Mouse (Mus musculus): ENCODE measurements at regions not wholly inside any gene's neighbourhood (a gene's known extent, or its start where the extent isn't known, plus 50 kb on each side); places are given as distances from the start of the nearest gene placed in this dataset.

GRCm38 (mm10) chr8:115478406-115479060 lies 229.1 kb downstream of the Maf start:
- no peaks in the 10 kb centered on the region for H3K36me3 ChIP-seq (ENCODE audit: control insufficient read depth, insufficient read depth, low read length)
- WGBS: 72% methylated on average over 11 of the region's 11 CpGs
- no peaks in the 10 kb centered on the region for H3K9me3 ChIP-seq (ENCODE audit: control insufficient read depth, low read length)
- ATAC-seq (ENCODE audit: low FRiP score, low read depth): no peak
- no peak for DNase-seq (ENCODE audit: low spot score)
- H3K4me1 ChIP-seq (ENCODE audit: control insufficient read depth, insufficient read depth, low read length): peaks cover 11% of the 10 kb centered on the region
- H3K4me2 ChIP-seq (replicated peaks; ENCODE audit: low read depth, low read length, severe bottlenecking): no peak overlapping the region
- no peak overlapping the region for H3K9ac ChIP-seq (ENCODE audit: low read depth, low read length, severe bottlenecking)
- H3K27ac ChIP-seq (replicated peaks; ENCODE audit: low read depth, low read length): no peak overlapping the region
- no peak overlapping the region for H3K4me3 ChIP-seq (replicated peaks; ENCODE audit: low read length)
- H3K27me3 ChIP-seq (ENCODE audit: control insufficient read depth, insufficient read depth, low read length): no peaks in the 10 kb centered on the region
- TF ChIP-seq POLR2A (IDR thresholded peaks at IDR 0.05; ENCODE audit: borderline replicate concordance, extremely low read depth, insufficient read depth, insufficient read length): no peak

GRCm38 (mm10) chr8:115476071-115476470 lies 231.5 kb downstream of the Maf start:
- peaks cover 8% of the 10 kb centered on the region for H3K4me1 ChIP-seq (ENCODE audit: control insufficient read depth, insufficient read depth, low read length)
- H3K36me3 ChIP-seq (ENCODE audit: control insufficient read depth, insufficient read depth, low read length): no peaks in the 10 kb centered on the region
- no peaks in the 10 kb centered on the region for H3K27me3 ChIP-seq (ENCODE audit: control insufficient read depth, insufficient read depth, low read length)
- H3K9me3 ChIP-seq (ENCODE audit: control insufficient read depth, low read length): no peaks in the 10 kb centered on the region
- no peak for TF ChIP-seq POLR2A (IDR thresholded peaks at IDR 0.05; ENCODE audit: borderline replicate concordance, extremely low read depth, insufficient read depth, insufficient read length)
- H3K27ac ChIP-seq (replicated peaks; ENCODE audit: low read depth, low read length): no peak overlapping the region
- DNase-seq (ENCODE audit: low spot score) (no peak), ATAC-seq (ENCODE audit: low FRiP score, low read depth) (no peak)
- 86% methylated on average over 9 of the region's 9 CpGs for WGBS
- no peak overlapping the region for H3K4me2 ChIP-seq (replicated peaks; ENCODE audit: low read depth, low read length, severe bottlenecking)
- H3K4me3 ChIP-seq (replicated peaks; ENCODE audit: low read length): no peak overlapping the region
- H3K9ac ChIP-seq (ENCODE audit: low read depth, low read length, severe bottlenecking): no peak overlapping the region

DNA sequence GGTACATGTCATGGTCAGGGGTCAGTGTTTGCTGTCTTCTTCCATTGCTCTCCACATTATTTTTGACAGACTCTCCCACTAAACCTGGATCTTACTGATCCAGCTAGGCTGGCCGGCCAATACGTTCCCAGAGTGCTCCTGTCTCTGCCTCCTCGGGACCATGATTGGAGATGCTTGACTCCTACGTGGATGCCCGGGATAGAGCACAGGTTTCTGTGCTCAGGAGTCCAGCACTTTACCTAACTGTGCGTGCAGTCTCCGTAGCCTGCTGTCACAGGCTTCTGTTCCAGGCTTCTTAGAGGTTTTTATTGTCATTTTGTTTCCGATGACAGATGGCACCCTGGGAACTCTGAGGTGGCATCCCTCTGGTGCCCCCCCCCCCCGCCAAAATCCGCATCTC lies 232.4 kb downstream of the Maf start:
- DNase-seq (ENCODE audit: low spot score) (no peak), ATAC-seq (ENCODE audit: low FRiP score, low read depth) (no peak)
- Histone ChIP-seq H3K4me1 (ENCODE audit: control insufficient read depth, insufficient read depth, low read length) (no peaks in the 10 kb centered on the region), H3K36me3 (ENCODE audit: control insufficient read depth, insufficient read depth, low read length) (no peaks in the 10 kb centered on the region), H3K4me3 (replicated peaks; ENCODE audit: low read length) (no peak overlapping the region), H3K27ac (replicated peaks; ENCODE audit: low read depth, low read length) (no peak overlapping the region), H3K27me3 (ENCODE audit: control insufficient read depth, insufficient read depth, low read length) (no peaks in the 10 kb centered on the region), H3K9me3 (ENCODE audit: control insufficient read depth, low read length) (no peaks in the 10 kb centered on the region), H3K4me2 (replicated peaks; ENCODE audit: low read depth, low read length, severe bottlenecking) (no peak overlapping the region), H3K9ac (ENCODE audit: low read depth, low read length, severe bottlenecking) (no peak overlapping the region)
- 86% methylated on average over 10 of the region's 10 CpGs for whole genome bisulfite sequencing
- no peak for TF ChIP-seq POLR2A (IDR thresholded peaks at IDR 0.05; ENCODE audit: borderline replicate concordance, extremely low read depth, insufficient read depth, insufficient read length)

GRCm38 (mm10) chr8:115473974-115474373 lies 233.6 kb downstream of the Maf start:
- Histone ChIP-seq H3K9me3 (ENCODE audit: control insufficient read depth, low read length) (no peaks in the 10 kb centered on the region), H3K4me1 (ENCODE audit: control insufficient read depth, insufficient read depth, low read length) (no peaks in the 10 kb centered on the region), H3K27ac (replicated peaks; ENCODE audit: low read depth, low read length) (no peak overlapping the region), H3K36me3 (ENCODE audit: control insufficient read depth, insufficient read depth, low read length) (no peaks in the 10 kb centered on the region), H3K9ac (ENCODE audit: low read depth, low read length, severe bottlenecking) (no peak overlapping the region), H3K4me3 (replicated peaks; ENCODE audit: low read length) (no peak overlapping the region), H3K27me3 (ENCODE audit: control insufficient read depth, insufficient read depth, low read length) (no peaks in the 10 kb centered on the region), H3K4me2 (replicated peaks; ENCODE audit: low read depth, low read length, severe bottlenecking) (no peak overlapping the region)
- ATAC-seq (ENCODE audit: low FRiP score, low read depth) (no peak), DNase-seq (ENCODE audit: low spot score) (no peak)
- WGBS: 56% methylated on average over 8 of the region's 8 CpGs
- no peak for TF ChIP-seq POLR2A (IDR thresholded peaks at IDR 0.05; ENCODE audit: borderline replicate concordance, extremely low read depth, insufficient read depth, insufficient read length)

DNA sequence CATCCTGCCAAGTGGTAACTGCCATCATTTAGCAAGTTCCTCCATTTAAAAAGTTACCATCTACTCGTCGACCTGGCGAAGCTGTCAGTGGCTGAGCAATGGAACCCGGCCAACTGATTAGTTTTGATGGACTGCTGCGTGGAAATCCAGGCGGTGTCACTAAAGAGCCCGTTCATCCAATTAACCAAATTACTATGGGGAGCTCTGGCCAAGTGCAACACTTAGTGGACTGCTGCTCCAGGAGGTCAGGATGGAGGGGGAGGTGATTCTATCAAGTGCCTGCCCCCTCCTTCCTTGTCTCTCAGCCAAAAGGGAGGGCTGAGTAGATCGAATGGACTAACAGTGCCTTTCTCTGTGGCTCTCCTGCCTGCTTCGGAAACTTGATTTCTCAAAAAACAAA lies 241.0 kb downstream of the Maf start:
- H3K4me1 ChIP-seq (ENCODE audit: control insufficient read depth, insufficient read depth, low read length): peaks cover 3% of the 10 kb centered on the region; the same call in 1 of the 2 replicates
- ATAC-seq (ENCODE audit: low FRiP score, low read depth) (no peak), DNase-seq (ENCODE audit: low spot score) (peak; percentile 22)
- no peaks in the 10 kb centered on the region for H3K9me3 ChIP-seq (ENCODE audit: control insufficient read depth, low read length)
- H3K27ac ChIP-seq (replicated peaks; ENCODE audit: low read depth, low read length): no peak overlapping the region
- no peak for TF ChIP-seq POLR2A (IDR thresholded peaks at IDR 0.05; ENCODE audit: borderline replicate concordance, extremely low read depth, insufficient read depth, insufficient read length)
- H3K36me3 ChIP-seq (ENCODE audit: control insufficient read depth, insufficient read depth, low read length): no peaks in the 10 kb centered on the region
- H3K4me2 ChIP-seq (replicated peaks; ENCODE audit: low read depth, low read length, severe bottlenecking): no peak overlapping the region; the same call in 1 of the 2 replicates
- no peaks in the 10 kb centered on the region for H3K27me3 ChIP-seq (ENCODE audit: control insufficient read depth, insufficient read depth, low read length)
- H3K4me3 ChIP-seq (replicated peaks; ENCODE audit: low read length): no peak overlapping the region
- no peak overlapping the region for H3K9ac ChIP-seq (ENCODE audit: low read depth, low read length, severe bottlenecking)
- 16% methylated on average over 9 of the region's 9 CpGs for WGBS

Data from limb, embryonic 14.5 days (tissue).